Mouse (Mus musculus) E14TG2a.4 (cell line): ENCODE results near the gene Dhx57.

ENCODE experiments used
- CTCF ChIP-seq: conservative IDR thresholded peaks from 2 replicates; pipeline ENCODE4 v1.5.1; 2014; ENCODE audit warnings: low read length
- POU5F1 ChIP-seq: IDR thresholded peaks from 2 replicates; pipeline ENCODE4 v1.6.1; 2014; ENCODE audit warnings: low read length, borderline replicate concordance

- TF ChIP-seq CTCF (no peak), POU5F1 (no peak)
Measured at GRCm38 (mm10) chr17:80220131-80220530, 70.1 kb downstream of the Dhx57 start.
